Mouse (Mus musculus) small intestine, adult 2 months (tissue): Measurements from ENCODE around the gene Itsn1. TPM values are rescaled to one million over a fixed set of nuclear protein-coding genes. Genes with fewer than 3 reads are reported as not detected.

Experiments used
- H3K27ac ChIP-seq: fragments of 200-500 bp; 2 replicates; pipeline ENCODE4 v1.5.1; 2012; ENCODE audit warnings: low read depth, low read length, control low read depth, inconsistent platforms; ENCODE audit not compliant: insufficient read depth
- H3K27me3 ChIP-seq: fragments of 200-500 bp; 2 replicates; pipeline ENCODE4 v1.6.1; 2012; ENCODE audit warnings: mild to moderate bottlenecking, moderate library complexity, low read length, inconsistent platforms; ENCODE audit not compliant: control insufficient read depth, insufficient read depth
- H3K36me3 ChIP-seq: fragments of 200-500 bp; 2 replicates; pipeline ENCODE4 v1.6.1; 2012; ENCODE audit warnings: mild to moderate bottlenecking, low read length, control low read depth, inconsistent platforms; ENCODE audit not compliant: control insufficient read depth, insufficient read depth
- H3K4me1 ChIP-seq: fragments of 200-500 bp; 2 replicates; pipeline ENCODE4 v1.6.1; 2012; ENCODE audit warnings: low read length, inconsistent platforms, mixed read lengths; ENCODE audit not compliant: control insufficient read depth, insufficient read depth, insufficient read length
- H3K4me3 ChIP-seq: fragments of 200-500 bp; 2 replicates; pipeline ENCODE4 v1.5.1; 2012; ENCODE audit warnings: low read depth, mild to moderate bottlenecking, control low read depth, inconsistent platforms, low read length, moderate library complexity
- CTCF ChIP-seq: fragments of 200-500 bp; IDR thresholded peaks from 2 replicates; pipeline ENCODE4 v1.5.1; 2012; ENCODE audit warnings: low read depth, mild to moderate bottlenecking, control low read depth, inconsistent platforms, low read length, moderate library complexity, mixed read lengths; ENCODE audit not compliant: insufficient replicate concordance, insufficient read length; ENCODE audit errors: extremely low read depth
- POLR2A ChIP-seq: fragments of 200-500 bp; IDR thresholded peaks from 2 replicates; pipeline ENCODE4 v1.6.1; 2012; ENCODE audit warnings: low read depth, mild to moderate bottlenecking, control low read depth, inconsistent platforms, low read length, moderate library complexity
- WGBS: fragments of 180-500 bp; shearing (Covaris S2); methylation state at CpG from one replicate; pipeline ENCODE4 v1.1.7; 2018; 5-methylcytosine and 5-hydroxymethylcytosine counted together
- polyA plus RNA-seq: library from polyadenylated mRNA; depleted of rRNA; stranded (reverse); fragments of >200 nt; gene quantifications from 2 replicates; pipeline ENCODE4 v1.2.3, GENCODE M21; 2012

The Itsn1 gene
- polyA plus RNA-seq, 1 experiment = 15.6 TPM

DNA sequence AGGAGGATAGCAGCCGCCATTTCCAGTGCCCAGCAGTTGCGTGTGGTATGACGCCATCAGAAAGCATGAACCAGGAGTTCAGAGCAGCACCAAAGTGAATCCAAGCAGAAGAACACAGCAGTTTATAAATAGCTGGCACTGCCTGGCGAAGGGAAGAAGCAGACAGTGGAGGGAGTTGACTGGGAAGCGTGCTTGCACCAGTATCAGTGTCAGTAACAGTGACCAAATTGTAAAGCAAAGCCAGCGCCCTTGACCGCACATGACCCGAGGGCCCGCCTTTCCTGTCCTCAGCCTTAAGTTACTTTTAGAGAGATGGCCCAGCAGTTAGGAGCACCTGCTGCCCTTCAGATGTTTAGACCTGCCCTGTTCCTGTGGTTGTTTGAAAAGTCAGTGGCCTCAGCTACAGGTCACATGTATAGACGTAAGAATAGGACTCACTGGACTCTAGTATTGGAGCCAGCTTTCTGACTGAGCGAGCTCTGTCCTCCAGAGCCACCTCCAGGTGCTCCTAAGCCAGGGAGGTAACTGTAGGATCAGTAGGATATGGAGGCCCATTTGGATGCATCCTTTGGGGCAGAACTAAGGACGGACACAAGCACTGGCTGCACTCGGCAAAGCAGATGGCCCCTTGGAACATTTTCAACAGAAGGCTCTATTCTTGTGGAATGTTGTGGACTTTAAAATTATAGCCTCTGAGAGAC lies 118.6 kb downstream of the Itsn1 start:
- Histone ChIP-seq H3K4me1 (no peaks in the 10 kb centered on the region), H3K27me3 (no peaks in the 10 kb centered on the region), H3K27ac (no peak overlapping the region), H3K4me3 (no peak overlapping the region), H3K36me3 (peaks cover 8% of the 10 kb centered on the region)
- no peak for TF ChIP-seq POLR2A
- 93% methylated on average over 13 of the region's 13 CpGs for WGBS

- H3K27me3 ChIP-seq = no peaks in the 10 kb centered on the region
- WGBS = 90% methylated on average over 9 of the region's 9 CpGs
- H3K4me1 ChIP-seq = no peaks in the 10 kb centered on the region
- H3K27ac ChIP-seq = no peak overlapping the region
- peaks cover 7% of the 10 kb centered on the region for H3K36me3 ChIP-seq
- H3K4me3 ChIP-seq = no peak overlapping the region
- TF ChIP-seq CTCF = no peak
- TF ChIP-seq POLR2A = no peak
Measured at GRCm38 (mm10) chr16:91848505-91848904, 119.4 kb downstream of the Itsn1 start.

DNA sequence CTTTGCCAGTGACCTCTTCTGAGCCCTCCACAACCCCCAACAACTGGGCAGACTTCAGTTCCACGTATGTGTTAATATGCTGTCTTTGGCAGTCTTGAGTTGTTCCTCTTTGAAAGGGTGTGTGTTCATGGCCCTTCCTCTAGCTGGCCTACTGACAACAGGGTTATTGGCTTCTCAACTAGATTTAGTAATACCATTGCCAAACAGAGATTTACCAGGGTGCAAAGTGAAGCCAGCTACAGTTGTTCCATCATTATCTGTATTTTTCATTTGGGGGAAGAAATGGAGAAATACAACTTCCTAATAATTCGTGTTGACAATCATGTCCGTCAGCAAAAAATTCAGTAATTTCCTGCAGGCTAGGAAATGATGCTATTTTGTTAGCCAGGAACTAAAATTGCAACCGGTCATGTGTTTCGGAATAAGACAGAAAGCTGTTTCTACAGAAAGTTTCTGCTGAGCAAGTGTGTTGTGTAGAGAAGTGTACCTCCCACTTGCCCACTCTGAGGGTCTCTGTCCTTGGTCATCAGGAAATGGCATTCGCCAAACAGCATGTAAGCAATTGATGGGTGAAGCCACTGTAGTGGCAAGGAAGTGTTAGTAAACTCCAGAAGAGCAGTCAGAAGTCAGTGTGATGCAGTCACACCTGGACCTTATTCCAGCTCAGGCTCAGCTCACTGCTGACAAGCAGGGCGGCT lies 120.0 kb downstream of the Itsn1 start:
- no peak for TF ChIP-seq CTCF
- TF ChIP-seq POLR2A = no peak
- WGBS = 84% methylated on average over 7 of the region's 7 CpGs

DNA sequence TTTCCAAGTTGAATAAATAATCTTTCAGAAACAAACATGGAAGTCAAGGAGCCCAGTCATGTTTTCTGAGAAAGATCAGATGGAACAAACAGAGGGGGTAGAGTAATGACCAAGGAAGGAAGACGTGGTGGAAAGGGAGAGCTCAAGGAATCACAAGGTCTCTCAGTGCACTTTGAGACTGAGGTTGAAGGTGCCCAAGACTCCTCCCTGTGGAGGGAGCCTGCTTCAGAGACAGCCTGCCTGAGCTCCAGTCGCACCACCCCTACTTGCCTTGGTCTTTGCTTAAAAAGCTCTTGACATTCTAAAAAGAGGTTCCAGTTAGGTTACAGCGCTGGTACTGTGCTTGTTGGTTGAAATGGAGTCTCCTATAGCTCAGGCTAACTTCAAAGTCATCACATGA lies 121.1 kb downstream of the Itsn1 start:
- no peak overlapping the region for H3K27ac ChIP-seq
- H3K4me1 ChIP-seq = no peaks in the 10 kb centered on the region
- no peak overlapping the region for H3K4me3 ChIP-seq
- H3K36me3 ChIP-seq = peaks cover 8% of the 10 kb centered on the region
- WGBS = 79% methylated on average over 3 of the region's 3 CpGs
- no peaks in the 10 kb centered on the region for H3K27me3 ChIP-seq
- no peak for TF ChIP-seq POLR2A
- TF ChIP-seq CTCF = no peak

More for the DNA sequence above, 120.0 kb downstream of the Itsn1 start:
- no peaks in the 10 kb centered on the region for H3K4me1 ChIP-seq
- H3K4me3 ChIP-seq = no peak overlapping the region
- H3K36me3 ChIP-seq = peaks cover 3% of the 10 kb centered on the region
- H3K27me3 ChIP-seq = no peaks in the 10 kb centered on the region
- H3K27ac ChIP-seq = no peak overlapping the region

- TF ChIP-seq POLR2A (no peak), CTCF (no peak)
- H3K27ac ChIP-seq = no peak overlapping the region
- peaks cover 14% of the 10 kb centered on the region for H3K36me3 ChIP-seq
- no peak overlapping the region for H3K4me3 ChIP-seq
- no peaks in the 10 kb centered on the region for H3K4me1 ChIP-seq
- 81% methylated on average over 19 of the region's 19 CpGs for WGBS
- no peaks in the 10 kb centered on the region for H3K27me3 ChIP-seq
Measured at GRCm38 (mm10) chr16:91851456-91852231, 122.6 kb downstream of the Itsn1 start.

DNA sequence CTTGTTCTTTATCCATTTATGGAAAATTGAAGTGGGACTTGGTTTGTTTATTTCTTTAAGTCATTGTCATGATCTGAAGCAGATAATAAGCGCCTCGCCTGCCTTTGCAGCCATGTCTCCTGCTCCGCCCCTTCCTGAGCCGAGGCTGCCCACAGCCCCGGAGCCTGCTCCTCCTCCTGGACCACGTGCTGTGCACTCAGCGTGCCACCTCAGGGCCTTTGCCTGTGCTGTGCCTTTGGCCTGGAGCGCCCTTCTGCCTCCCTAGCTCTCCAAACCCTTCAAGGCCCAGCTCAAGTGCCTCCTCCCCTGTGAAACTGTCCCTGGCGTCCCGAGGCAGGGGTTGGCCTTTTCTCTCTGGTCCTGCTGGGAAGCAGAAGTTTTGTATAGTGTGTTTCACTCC lies 123.7 kb downstream of the Itsn1 start:
- 85% methylated on average over 10 of the region's 10 CpGs for WGBS
- no peak for TF ChIP-seq POLR2A
- TF ChIP-seq CTCF = no peak

GRCm38 (mm10) chr16:91853223-91853622 lies 124.1 kb downstream of the Itsn1 start:
- Histone ChIP-seq H3K4me1 (no peaks in the 10 kb centered on the region), H3K36me3 (peaks cover 19% of the 10 kb centered on the region), H3K4me3 (no peak overlapping the region), H3K27ac (no peak overlapping the region), H3K27me3 (no peaks in the 10 kb centered on the region)
- TF ChIP-seq POLR2A (no peak), CTCF (no peak)
- 92% methylated on average over 12 of the region's 12 CpGs for WGBS

More for the DNA sequence above, 123.7 kb downstream of the Itsn1 start:
- H3K4me1 ChIP-seq = no peaks in the 10 kb centered on the region
- no peak overlapping the region for H3K4me3 ChIP-seq
- H3K27me3 ChIP-seq = no peaks in the 10 kb centered on the region
- H3K36me3 ChIP-seq = peaks cover 18% of the 10 kb centered on the region
- H3K27ac ChIP-seq = no peak overlapping the region
